ENCODE assay signal across 7 mouse cellular contexts in the genomic region with DNA sequence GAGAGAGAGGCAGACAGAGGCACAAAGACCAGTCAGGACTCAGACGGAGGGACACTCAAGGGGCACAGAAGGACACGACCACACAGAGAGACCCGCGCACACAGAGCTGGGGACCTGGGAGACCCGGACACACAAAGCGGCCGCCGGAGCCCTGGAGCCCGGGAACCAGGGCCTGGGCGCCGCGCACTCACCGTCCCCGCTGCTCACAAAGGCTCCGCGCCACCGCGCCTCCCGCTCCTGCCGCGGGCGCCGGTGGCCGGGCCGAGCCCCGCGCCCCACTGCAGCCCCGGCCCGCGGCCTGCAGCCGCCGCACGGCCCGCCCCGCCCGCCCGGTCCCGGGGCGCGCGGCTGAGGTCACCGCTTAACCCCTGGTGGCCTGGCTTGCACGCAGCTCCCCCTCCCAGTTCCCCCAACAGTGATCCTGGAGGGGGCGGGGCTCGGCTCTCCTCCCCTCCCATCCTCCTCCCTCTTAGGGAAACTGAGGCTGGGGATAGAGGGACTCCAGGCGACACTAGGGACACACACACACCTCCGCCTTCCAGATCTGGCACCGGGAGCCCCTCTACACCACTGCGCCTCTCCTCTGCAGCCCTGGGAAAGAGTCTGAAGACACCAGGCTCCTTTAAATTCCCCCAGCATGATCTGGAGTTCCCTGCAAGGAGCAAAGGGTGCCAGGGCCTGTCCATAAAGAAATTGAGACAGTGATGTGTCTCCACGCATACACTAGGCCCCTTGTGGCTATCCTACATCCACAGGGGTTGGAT. TPM values are rescaled to one million over a fixed set of nuclear protein-coding genes. Genes with fewer than 3 reads are reported as not detected.
DNase-seq lines count a peak whose midpoint lies in the region; ATAC-seq and TF ChIP-seq lines count a peak whose summit lies in the region.

No protein-coding gene starts in this region.

- peak; percentile 47; the same call in 1 of the 2 replicates for ATAC-seq in frontal cortex, adult (ENCODE audit: low TSS enrichment)
- ATAC-seq in intestine, embryonic 15.5 days, result peak; percentile 79
- peak; percentile 79; the same call in 1 of the 2 replicates for ATAC-seq in stomach, embryonic 16.5 days (ENCODE audit: insufficient read depth, low FRiP score)

- no peaks in the 10 kb centered on the region for H3K9me3 ChIP-seq in intestine, embryonic 15.5 days
- no peaks in the 10 kb centered on the region for H3K9me3 ChIP-seq in stomach, embryonic 16.5 days (replicated peaks; ENCODE audit: control insufficient read depth, low read length)

- H3K4me3 ChIP-seq in spleen, adult 2 months (ENCODE audit: extremely low read depth, insufficient read depth, insufficient read length), result peak overlapping the region; percentile 31; the same call in 1 of the 2 replicates
- peak overlapping the region; percentile 75 for H3K4me3 ChIP-seq in intestine, embryonic 15.5 days (replicated peaks)
- H3K4me3 ChIP-seq in stomach, embryonic 16.5 days (replicated peaks; ENCODE audit: low read length), result peak overlapping the region; percentile 70

- peak overlapping the region; percentile 90 for H3K9ac ChIP-seq in intestine, embryonic 15.5 days
- peak overlapping the region; percentile 96 for H3K9ac ChIP-seq in stomach, embryonic 16.5 days (ENCODE audit: low read length)

- peaks cover 3% of the 10 kb centered on the region; the same call in 1 of the 2 replicates for H3K4me1 ChIP-seq in spleen, adult 2 months (ENCODE audit: control insufficient read depth, insufficient read depth, insufficient read length)
- peaks cover 24% of the 10 kb centered on the region for H3K4me1 ChIP-seq in intestine, embryonic 15.5 days (replicated peaks)
- peaks cover 12% of the 10 kb centered on the region for H3K4me1 ChIP-seq in stomach, embryonic 16.5 days (ENCODE audit: control insufficient read depth, insufficient read depth, low read length)

- peaks cover 3% of the 10 kb centered on the region; the same call in 1 of the 2 replicates for H3K27me3 ChIP-seq in spleen, adult 2 months (ENCODE audit: control insufficient read depth, insufficient read depth, low read length)
- H3K27me3 ChIP-seq in intestine, embryonic 15.5 days (replicated peaks), result no peaks in the 10 kb centered on the region
- no peaks in the 10 kb centered on the region for H3K27me3 ChIP-seq in stomach, embryonic 16.5 days (ENCODE audit: control insufficient read depth, insufficient read depth, low read length)

- peak overlapping the region; percentile 79 for H3K4me2 ChIP-seq in intestine, embryonic 15.5 days (replicated peaks)
- peak overlapping the region; percentile 73 for H3K4me2 ChIP-seq in stomach, embryonic 16.5 days (ENCODE audit: low read depth, low read length)

- 0 out of 2 replicates have a peak overlapping the region, but pooled peaks have one; percentile 16 for H3K27ac ChIP-seq in spleen, adult 2 months (ENCODE audit: insufficient read depth, low read length)
- peak overlapping the region; percentile 86 for H3K27ac ChIP-seq in intestine, embryonic 15.5 days
- H3K27ac ChIP-seq in stomach, embryonic 16.5 days (ENCODE audit: low read length), result peak overlapping the region; percentile 79

- WGBS in spleen, adult 2 months, result 6% methylated on average over 41 of the region's 50 CpGs
- WGBS in intestine, embryonic 15.5 days, result 2% methylated on average over 32 of the region's 50 CpGs
- WGBS in stomach, embryonic 16.5 days, result 2% methylated on average over 43 of the region's 50 CpGs

- TF ChIP-seq POLR2A in spleen, adult 2 months (IDR thresholded peaks at IDR 0.05; ENCODE audit: low read depth, low read length), result no peak

- no peaks in the 10 kb centered on the region for H3K36me3 ChIP-seq in spleen, adult 2 months (ENCODE audit: control insufficient read depth, insufficient read depth, low read length)
- no peaks in the 10 kb centered on the region for H3K36me3 ChIP-seq in intestine, embryonic 15.5 days
- H3K36me3 ChIP-seq in stomach, embryonic 16.5 days (ENCODE audit: control insufficient read depth, insufficient read depth, low read length), result no peaks in the 10 kb centered on the region

- TF ChIP-seq CTCF in spleen, adult 2 months (IDR thresholded peaks at IDR 0.05; ENCODE audit: extremely low read depth, insufficient read depth, insufficient read length, insufficient replicate concordance), result no peak

- DNase-seq in spleen, adult 2 months (ENCODE audit: low read depth in 1 of 2, low spot score in 2 of 2), result no peak
- DNase-seq in spleen, postnatal 10 days (ENCODE audit: low spot score in 2 of 2), result no peak
- peak; percentile 66 for DNase-seq in cerebellum, adult 8-10 months
- peak; percentile 67 to 76 for DNase-seq in lung, postnatal 4 days

RNA-seq across cellular contexts. Expression of a gene that starts 17.2 kb away (rescaled TPM):
- polyA plus RNA-seq in spleen, adult 2 months (2012; rRNA removed), result 7.9 and 12.3 TPM in 2 replicates
- polyA plus RNA-seq in intestine, embryonic 15.5 days (2015; fragmentation: Nextera tagmentation; extraction: Ambion mirVana), result 15.3 and 16.2 TPM in 2 replicates
- 18.4 and 21.7 TPM in 2 replicates for polyA plus RNA-seq in stomach, embryonic 16.5 days (2015; fragmentation: Nextera tagmentation; extraction: Ambion mirVana)

RNA-seq across cellular contexts. Expression of a gene that starts 51.7 kb away (rescaled TPM):
- 86.9 and 101 TPM in 2 replicates for polyA plus RNA-seq in spleen, adult 2 months (2012; rRNA removed)
- polyA plus RNA-seq in intestine, embryonic 15.5 days (2015; fragmentation: Nextera tagmentation; extraction: Ambion mirVana), result 37.8 and 43.8 TPM in 2 replicates
- 15.1 and 16.2 TPM in 2 replicates for polyA plus RNA-seq in stomach, embryonic 16.5 days (2015; fragmentation: Nextera tagmentation; extraction: Ambion mirVana)

Comparison
In these comparisons a context has a peak if more than half of its experiments do, and no peak if none do; other contexts are left out.
1. DNase-seq: peak in cerebellum, adult 8-10 months (single experiment) and lung, postnatal 4 days (2 of 2); none in spleen, adult 2 months (0 of 2) and spleen, postnatal 10 days (0 of 2).
2. H3K27ac ChIP-seq: peak in every context shown above with its lines; median percentile 86 in intestine, embryonic 15.5 days; 79 in stomach, embryonic 16.5 days; 16 in spleen, adult 2 months.
3. Peak in every context shown above with its lines, with median percentiles within 50 percentile points of each other: H3K4me3 ChIP-seq and ATAC-seq.